8 mouse cellular contexts compared by ENCODE assay signal in genomic region chr14:121878176-121878858, GRCm38 (mm10). TPM values are rescaled to one million over a fixed set of nuclear protein-coding genes. Genes with fewer than 3 reads are reported as not detected.
DNase-seq lines count a peak whose midpoint lies in the region; ATAC-seq lines count a peak whose summit lies in the region.

Gene Ubac2, plus strand, starts transcription at chr14:121878620.

- peak; percentile 81 for ATAC-seq in inflammation-experienced regulatory T-cells, adult 6 months
- ATAC-seq in megakaryocyte-erythroid progenitor cell, adult 5-6 weeks (replicated peaks; ENCODE audit: low FRiP score, low TSS enrichment, poor library complexity, severe bottlenecking): peak; percentile 96

- peak; percentile 99 for DNase-seq in adrenal gland, adult (ENCODE audit: inconsistent age in 2 of 2, low spot score in 1 of 2)
- peak; percentile 98 for DNase-seq in embryo, embryonic 10.5 days (ENCODE audit: low spot score)
- peak; percentile 99 for DNase-seq in gastrocnemius, postnatal 14 days
- DNase-seq in left cerebral cortex, postnatal 10 days (ENCODE audit: extremely low spot score in 1 of 2, low spot score in 2 of 2): peak; percentile 97 to 99
- DNase-seq in right cerebral cortex, postnatal 25 days: peak; percentile 99
- peak; percentile 98 for DNase-seq in urinary bladder, postnatal 4 days (ENCODE audit: low spot score in 2 of 2)

- intact Hi-C loops in gastrocnemius, postnatal 14 days (cut with DNase I; ENCODE audit: low total_unique reads): no loop called here
- intact Hi-C loops in left cerebral cortex, postnatal 10 days (cut with DNase I): no loop called here

RNA-seq across cellular contexts. Expression of gene Ubac2, which starts in this region (rescaled TPM):
- total RNA-seq in gastrocnemius, postnatal 14 days (2021): 10 to 100 TPM; 18.2 to 20.8 TPM
- polyA plus RNA-seq in inflammation-experienced regulatory T-cells, adult 6 months (2017; shearing (Covaris generic)): 10 to 100 TPM; 47.9 to 88.3 (median 78.9) TPM
- 10 to 100 TPM; 27.3 to 30.3 TPM for total RNA-seq in left cerebral cortex, postnatal 10 days (2021)
- total RNA-seq in megakaryocyte-erythroid progenitor cell, adult 5-6 weeks (2014; fragmentation: Nextera tagmentation): 14.0 and 14.8 TPM in 2 replicates
- total RNA-seq in megakaryocyte-erythroid progenitor cell, adult 5-6 weeks (2017): 10.2 and 16.6 TPM in 2 replicates

Comparison
In these comparisons a context has a peak if more than half of its experiments do, and no peak if none do; other contexts are left out.
1. Peak in every context shown above with its lines: DNase-seq and ATAC-seq.